Mouse (Mus musculus): ENCODE measurements around the gene Zbtb17. TPM values are rescaled to one million over a fixed set of nuclear protein-coding genes. Genes with fewer than 3 reads are reported as not detected.
A peak's percentile ranks its signal among the peaks of the same experiment; 100 is the strongest.

Gene Zbtb17
- polyA plus RNA-seq, 1 experiment from 2014 or later: 24.6 TPM

DNA sequence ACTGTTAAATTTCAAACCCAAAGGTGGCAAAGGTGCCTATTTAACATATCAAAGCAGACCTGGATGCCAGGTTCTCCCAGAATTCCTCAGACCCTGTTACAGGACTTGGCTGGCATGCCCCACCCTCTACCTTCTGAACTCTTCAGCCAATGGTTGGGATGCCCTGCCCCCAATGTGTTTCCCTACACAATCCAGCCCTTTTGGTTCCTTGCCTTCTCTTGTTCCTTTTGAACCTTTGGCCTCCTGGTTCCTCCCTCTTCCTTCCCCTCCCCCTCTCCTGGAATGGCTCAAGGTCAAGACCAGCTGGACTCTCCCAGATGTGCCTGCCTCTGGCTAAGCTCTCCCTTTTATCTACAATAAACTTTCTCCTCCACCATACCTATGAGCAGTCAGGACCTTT is 3.6 kb upstream of the Zbtb17 start:
- Histone ChIP-seq H3K36me3 (ENCODE audit: insufficient read depth, low read length) (no peaks in the 10 kb centered on the region), H3K9ac (ENCODE audit: low read depth, low read length) (no peak overlapping the region), H3K27ac (no peak overlapping the region; the same call in 1 of the 2 replicates), H3K4me1 (replicated peaks; ENCODE audit: insufficient read depth, low read length) (peaks cover 7% of the 10 kb centered on the region), H3K4me3 (replicated peaks; ENCODE audit: low read depth, low read length) (no peak overlapping the region), H3K9me3 (replicated peaks; ENCODE audit: low read length) (no peaks in the 10 kb centered on the region), H3K27me3 (ENCODE audit: insufficient read depth, low read length) (no peaks in the 10 kb centered on the region), H3K4me2 (ENCODE audit: low read length) (no peak overlapping the region)
- DNase-seq (ENCODE audit: low spot score): no peak
- ATAC-seq (replicated peaks; ENCODE audit: low FRiP score, low read depth): peak; percentile 40; the same call in 1 of the 2 replicates
- no peak for TF ChIP-seq CTCF (IDR thresholded peaks at IDR 0.05; ENCODE audit: low read depth)

GRCm38 (mm10) chr4:141443641-141444429 is 619 bp upstream of the Zbtb17 start:
- 0 out of 2 replicates have a peak, but pooled peaks cover 14% of the 10 kb centered on the region for H3K36me3 ChIP-seq (ENCODE audit: insufficient read depth, low read length)
- ATAC-seq (replicated peaks; ENCODE audit: low FRiP score, low read depth): no peak
- no peak for TF ChIP-seq CTCF (IDR thresholded peaks at IDR 0.05; ENCODE audit: low read depth)
- no peaks in the 10 kb centered on the region for H3K9me3 ChIP-seq (replicated peaks; ENCODE audit: low read length)
- H3K4me2 ChIP-seq (ENCODE audit: low read length): peak overlapping the region; percentile 95
- H3K4me1 ChIP-seq (replicated peaks; ENCODE audit: insufficient read depth, low read length): peaks cover 8% of the 10 kb centered on the region
- H3K9ac ChIP-seq (ENCODE audit: low read depth, low read length): peak overlapping the region; percentile 96
- H3K27ac ChIP-seq: peak overlapping the region; percentile 75; the same call in 1 of the 2 replicates
- no peak for DNase-seq (ENCODE audit: low spot score)
- H3K27me3 ChIP-seq (ENCODE audit: insufficient read depth, low read length): no peaks in the 10 kb centered on the region
- WGBS: 34% methylated on average over 11 of the region's 11 CpGs
- peak overlapping the region; percentile 99 for H3K4me3 ChIP-seq (replicated peaks; ENCODE audit: low read depth, low read length)

DNA sequence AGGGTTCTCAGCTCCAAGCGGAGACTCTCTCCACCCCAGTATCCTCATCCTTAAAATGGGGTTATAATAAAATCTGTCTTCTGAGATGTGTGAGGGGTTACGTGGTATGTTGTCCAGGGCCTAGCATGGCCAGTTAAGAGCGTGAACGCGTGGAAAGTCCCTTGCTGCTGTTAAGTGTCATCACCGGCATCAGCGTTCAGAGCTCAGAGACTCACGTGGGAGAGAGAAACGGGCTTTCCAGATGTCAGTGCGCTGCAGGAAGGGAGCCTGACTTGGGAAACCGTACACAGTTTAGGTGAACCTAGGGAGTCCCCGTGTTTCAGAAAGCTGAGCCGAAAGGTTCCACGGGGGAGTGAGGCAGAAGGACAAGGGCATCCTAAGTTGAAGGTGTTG is 870 bp downstream of the Zbtb17 start:
- H3K9ac ChIP-seq (ENCODE audit: low read depth, low read length): peak overlapping the region; percentile 96
- WGBS: 4% methylated on average over 14 of the region's 14 CpGs
- no peaks in the 10 kb centered on the region for H3K27me3 ChIP-seq (ENCODE audit: insufficient read depth, low read length)
- DNase-seq (ENCODE audit: low spot score): no peak
- TF ChIP-seq CTCF (IDR thresholded peaks at IDR 0.05; ENCODE audit: low read depth): no peak
- no peaks in the 10 kb centered on the region for H3K9me3 ChIP-seq (replicated peaks; ENCODE audit: low read length)
- peaks cover 21% of the 10 kb centered on the region; the same call in 1 of the 2 replicates for H3K36me3 ChIP-seq (ENCODE audit: insufficient read depth, low read length)
- peak overlapping the region; percentile 95 for H3K4me2 ChIP-seq (ENCODE audit: low read length)
- ATAC-seq (replicated peaks; ENCODE audit: low FRiP score, low read depth): no peak
- peaks cover 8% of the 10 kb centered on the region for H3K4me1 ChIP-seq (replicated peaks; ENCODE audit: insufficient read depth, low read length)
- H3K4me3 ChIP-seq (replicated peaks; ENCODE audit: low read depth, low read length): peak overlapping the region; percentile 99
- no peak overlapping the region for H3K27ac ChIP-seq

DNA sequence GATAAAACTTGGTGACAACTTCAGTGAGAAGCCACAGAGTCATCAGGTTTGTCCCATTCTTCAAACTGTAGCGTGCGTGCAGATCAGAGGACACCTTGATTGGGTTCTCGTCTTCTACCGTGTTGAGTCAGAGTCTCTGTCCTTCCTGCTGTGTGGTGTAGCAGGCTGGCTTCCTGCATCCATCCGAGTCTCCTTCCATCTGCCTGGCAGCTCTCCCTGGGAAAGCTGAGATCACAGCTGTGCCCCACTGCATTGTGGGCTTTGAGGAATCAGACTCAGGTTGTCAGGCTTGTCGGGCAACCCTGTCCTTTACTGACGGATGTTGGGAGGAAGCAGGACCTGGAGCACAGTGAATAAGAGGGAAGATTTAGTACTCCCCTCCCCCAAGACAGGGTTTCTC is 1.8 kb downstream of the Zbtb17 start:
- Histone ChIP-seq H3K9ac (ENCODE audit: low read depth, low read length) (no peak overlapping the region), H3K4me1 (replicated peaks; ENCODE audit: insufficient read depth, low read length) (peaks cover 8% of the 10 kb centered on the region), H3K27ac (no peak overlapping the region), H3K4me3 (replicated peaks; ENCODE audit: low read depth, low read length) (no peak overlapping the region), H3K36me3 (ENCODE audit: insufficient read depth, low read length) (peaks cover 21% of the 10 kb centered on the region; the same call in 1 of the 2 replicates), H3K4me2 (ENCODE audit: low read length) (no peak overlapping the region), H3K9me3 (replicated peaks; ENCODE audit: low read length) (no peaks in the 10 kb centered on the region), H3K27me3 (ENCODE audit: insufficient read depth, low read length) (no peaks in the 10 kb centered on the region)
- 65% methylated on average over 7 of the region's 7 CpGs for WGBS
- ATAC-seq (replicated peaks; ENCODE audit: low FRiP score, low read depth) (no peak), DNase-seq (ENCODE audit: low spot score) (no peak)
- no peak for TF ChIP-seq CTCF (IDR thresholded peaks at IDR 0.05; ENCODE audit: low read depth)

- no peak for TF ChIP-seq CTCF (IDR thresholded peaks at IDR 0.05; ENCODE audit: low read depth)
- Histone ChIP-seq H3K27me3 (ENCODE audit: insufficient read depth, low read length) (no peaks in the 10 kb centered on the region), H3K4me2 (ENCODE audit: low read length) (no peak overlapping the region), H3K4me3 (replicated peaks; ENCODE audit: low read depth, low read length) (no peak overlapping the region), H3K36me3 (ENCODE audit: insufficient read depth, low read length) (peaks cover 30% of the 10 kb centered on the region; the same call in 1 of the 2 replicates), H3K9me3 (replicated peaks; ENCODE audit: low read length) (no peaks in the 10 kb centered on the region), H3K9ac (ENCODE audit: low read depth, low read length) (no peak overlapping the region), H3K4me1 (replicated peaks; ENCODE audit: insufficient read depth, low read length) (no peaks in the 10 kb centered on the region; the same call in 1 of the 2 replicates), H3K27ac (no peak overlapping the region)
- DNase-seq (ENCODE audit: low spot score): no peak
- 87% methylated on average over 2 of the region's 2 CpGs for WGBS
- ATAC-seq (replicated peaks; ENCODE audit: low FRiP score, low read depth): no peak
Observed at GRCm38 (mm10) chr4:141451251-141451650, 6.8 kb downstream of the Zbtb17 start.

- TF ChIP-seq CTCF (IDR thresholded peaks at IDR 0.05; ENCODE audit: low read depth): no peak
- DNase-seq (ENCODE audit: low spot score): no peak
- peaks cover 30% of the 10 kb centered on the region; the same call in 1 of the 2 replicates for H3K36me3 ChIP-seq (ENCODE audit: insufficient read depth, low read length)
- no peak for ATAC-seq (replicated peaks; ENCODE audit: low FRiP score, low read depth)
- H3K4me1 ChIP-seq (replicated peaks; ENCODE audit: insufficient read depth, low read length): no peaks in the 10 kb centered on the region; the same call in 1 of the 2 replicates
- no peak overlapping the region for H3K4me3 ChIP-seq (replicated peaks; ENCODE audit: low read depth, low read length)
- no peak overlapping the region for H3K27ac ChIP-seq
- no peak overlapping the region for H3K4me2 ChIP-seq (ENCODE audit: low read length)
- WGBS: 91% methylated on average over 9 of the region's 9 CpGs
- no peaks in the 10 kb centered on the region for H3K27me3 ChIP-seq (ENCODE audit: insufficient read depth, low read length)
- H3K9ac ChIP-seq (ENCODE audit: low read depth, low read length): no peak overlapping the region
- H3K9me3 ChIP-seq (replicated peaks; ENCODE audit: low read length): no peaks in the 10 kb centered on the region
Observed at GRCm38 (mm10) chr4:141451916-141452450, 7.5 kb downstream of the Zbtb17 start.
